Mouse (Mus musculus): ENCODE measurements around the gene Ptrh1. TPM values are rescaled to one million over a fixed set of nuclear protein-coding genes. Genes with fewer than 3 reads are reported as not detected.

Gene Ptrh1
- total RNA-seq, 1 experiment from 2014 or later, result not detected

GRCm38 (mm10) chr2:32781710-32782109 lies 6.1 kb downstream of the Ptrh1 start:
- no peak for ATAC-seq (ENCODE audit: extremely low read depth, insufficient number of reproducible peaks, low FRiP score, poor library complexity, severe bottlenecking)

- no peak for ATAC-seq (ENCODE audit: extremely low read depth, insufficient number of reproducible peaks, low FRiP score, poor library complexity, severe bottlenecking)
Measured at GRCm38 (mm10) chr2:32784048-32784681, 8.6 kb downstream of the Ptrh1 start, which contains the start of gene Cfap157. Gene Cfap157, minus strand, starts transcription at chr2:32784428.

GRCm38 (mm10) chr2:32787176-32787575 lies 11.6 kb downstream of the Ptrh1 start:
- no peak for ATAC-seq (ENCODE audit: extremely low read depth, insufficient number of reproducible peaks, low FRiP score, poor library complexity, severe bottlenecking)

- no peak for ATAC-seq (ENCODE audit: extremely low read depth, insufficient number of reproducible peaks, low FRiP score, poor library complexity, severe bottlenecking)
Measured at GRCm38 (mm10) chr2:32788581-32788980, 13.0 kb downstream of the Ptrh1 start.

- ATAC-seq (ENCODE audit: extremely low read depth, insufficient number of reproducible peaks, low FRiP score, poor library complexity, severe bottlenecking), result no peak
Measured at GRCm38 (mm10) chr2:32791297-32791696, 15.7 kb downstream of the Ptrh1 start.

GRCm38 (mm10) chr2:32795748-32796418 lies 20.3 kb downstream of the Ptrh1 start:
- ATAC-seq (ENCODE audit: extremely low read depth, insufficient number of reproducible peaks, low FRiP score, poor library complexity, severe bottlenecking), result no peak

- no peak for ATAC-seq (ENCODE audit: extremely low read depth, insufficient number of reproducible peaks, low FRiP score, poor library complexity, severe bottlenecking)
Measured at GRCm38 (mm10) chr2:32798251-32798962, 22.8 kb downstream of the Ptrh1 start.

- ATAC-seq (ENCODE audit: extremely low read depth, insufficient number of reproducible peaks, low FRiP score, poor library complexity, severe bottlenecking), result no peak; the same call in 1 of the 2 replicates
Measured at GRCm38 (mm10) chr2:32808816-32809566, 33.4 kb downstream of the Ptrh1 start.

GRCm38 (mm10) chr2:32811959-32812358 lies 36.4 kb downstream of the Ptrh1 start:
- no peak for ATAC-seq (ENCODE audit: extremely low read depth, insufficient number of reproducible peaks, low FRiP score, poor library complexity, severe bottlenecking)

- ATAC-seq (ENCODE audit: extremely low read depth, insufficient number of reproducible peaks, low FRiP score, poor library complexity, severe bottlenecking), result no peak
Measured at GRCm38 (mm10) chr2:32816497-32816896, 40.9 kb downstream of the Ptrh1 start.

GRCm38 (mm10) chr2:32816946-32817581 lies 41.5 kb downstream of the Ptrh1 start:
- no peak for ATAC-seq (ENCODE audit: extremely low read depth, insufficient number of reproducible peaks, low FRiP score, poor library complexity, severe bottlenecking)

- ATAC-seq (ENCODE audit: extremely low read depth, insufficient number of reproducible peaks, low FRiP score, poor library complexity, severe bottlenecking), result no peak
Measured at GRCm38 (mm10) chr2:32817589-32817988, 42.0 kb downstream of the Ptrh1 start.

GRCm38 (mm10) chr2:32818208-32818607 lies 42.6 kb downstream of the Ptrh1 start:
- no peak for ATAC-seq (ENCODE audit: extremely low read depth, insufficient number of reproducible peaks, low FRiP score, poor library complexity, severe bottlenecking)

- no peak for ATAC-seq (ENCODE audit: extremely low read depth, insufficient number of reproducible peaks, low FRiP score, poor library complexity, severe bottlenecking)
Measured at GRCm38 (mm10) chr2:32821041-32821802, 45.6 kb downstream of the Ptrh1 start.

- no peak for ATAC-seq (ENCODE audit: extremely low read depth, insufficient number of reproducible peaks, low FRiP score, poor library complexity, severe bottlenecking)
Measured at GRCm38 (mm10) chr2:32822643-32823042, 47.1 kb downstream of the Ptrh1 start.

- no peak for ATAC-seq (ENCODE audit: extremely low read depth, insufficient number of reproducible peaks, low FRiP score, poor library complexity, severe bottlenecking)
Measured at GRCm38 (mm10) chr2:32823153-32823552, 47.6 kb downstream of the Ptrh1 start.

GRCm38 (mm10) chr2:32823579-32824154 lies 48.1 kb downstream of the Ptrh1 start:
- ATAC-seq (ENCODE audit: extremely low read depth, insufficient number of reproducible peaks, low FRiP score, poor library complexity, severe bottlenecking), result no peak

- no peak for ATAC-seq (ENCODE audit: extremely low read depth, insufficient number of reproducible peaks, low FRiP score, poor library complexity, severe bottlenecking)
Measured at GRCm38 (mm10) chr2:32824181-32824580, 48.6 kb downstream of the Ptrh1 start.
